20 mouse cellular contexts compared by ENCODE assay signal in the genomic region with DNA sequence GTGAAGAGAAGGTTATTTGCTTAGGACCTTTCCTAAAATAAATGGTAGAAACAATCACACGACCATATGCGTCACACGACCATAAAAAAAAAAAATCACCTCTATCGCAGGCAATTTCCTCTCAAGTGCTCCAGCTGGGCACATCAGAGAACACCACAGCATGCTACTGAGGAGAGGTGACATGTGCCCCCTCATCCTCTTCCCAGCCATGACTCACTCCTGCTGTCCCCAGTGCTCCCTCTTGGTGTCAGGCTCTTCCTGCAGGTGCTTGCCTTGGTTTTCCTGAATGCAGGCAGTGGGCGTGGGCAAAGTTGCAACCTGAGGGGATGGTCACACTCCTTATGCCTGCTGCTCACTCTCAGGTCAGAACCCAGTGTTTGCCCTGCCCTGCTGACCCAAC. TPM values are rescaled to one million over a fixed set of nuclear protein-coding genes. Genes with fewer than 3 reads are reported as not detected.
"Had no signal": no experiment of that assay in that cellular context is flagged by ENCODE, and none has a peak within 500 bp of the region (broad histone marks: within the 10 kb centered on the region; RNA-seq: fewer than 3 reads in every experiment).

No protein-coding gene starts in this region.

- H3K27ac ChIP-seq: limb, embryonic 12.5 days; liver, embryonic 13.5 days; midbrain, embryonic 13.5 days had no signal

- H3K27me3 ChIP-seq: limb, embryonic 12.5 days; liver, embryonic 13.5 days; midbrain, embryonic 13.5 days had no signal

- ATAC-seq: midbrain, embryonic 13.5 days had no signal

- H3K4me3 ChIP-seq: limb, embryonic 12.5 days; liver, embryonic 13.5 days; midbrain, embryonic 13.5 days; myocyte had no signal

- DNase-seq: kidney, adult 11 months; kidney, adult 9 months; kidney, postnatal 10 days; liver; liver, embryonic 13.5 days; lung, adult 2 months; lung, postnatal 36 days; retina, postnatal 1 day; right cerebral cortex, postnatal 14 days; thymus, adult 18-20 months; thymus, postnatal 14 days had no signal

- H3K9me3 ChIP-seq: limb, embryonic 12.5 days; liver, embryonic 13.5 days; midbrain, embryonic 13.5 days had no signal

- H3K9ac ChIP-seq: limb, embryonic 12.5 days; midbrain, embryonic 13.5 days had no signal

- H3K4me2 ChIP-seq: limb, embryonic 12.5 days; liver, embryonic 13.5 days; midbrain, embryonic 13.5 days had no signal

RNA-seq across cellular contexts. Expression of a gene that starts 38.4 kb away (rescaled TPM):
- total RNA-seq: layer of hippocampus, adult 8-10 months; layer of hippocampus, postnatal 14 days; megakaryocyte progenitor cell, adult 5-6 weeks; neutrophil, adult 5-6 weeks had no signal
- polyA plus RNA-seq: limb, embryonic 12.5 days; midbrain, embryonic 13.5 days; neural tube, embryonic 11.5 days had no signal

RNA-seq across cellular contexts. Expression of a gene that starts 41.1 kb away (rescaled TPM):
- total RNA-seq: layer of hippocampus, adult 8-10 months; layer of hippocampus, postnatal 14 days; left cerebral cortex, postnatal 36 days; megakaryocyte progenitor cell, adult 5-6 weeks; neutrophil, adult 5-6 weeks had no signal
- polyA plus RNA-seq: limb, embryonic 12.5 days; midbrain, embryonic 13.5 days; myocyte; neural tube, embryonic 11.5 days had no signal
